Mouse (Mus musculus): Measurements from ENCODE around the gene Olfr1238. TPM values are rescaled to one million over a fixed set of nuclear protein-coding genes. Genes with fewer than 3 reads are reported as not detected.

The Olfr1238 gene
- polyA plus RNA-seq (2012; ENCODE audit: insufficient read depth, insufficient read length, low replicate concordance, missing spikeins), result not detected in 2 replicates

DNA sequence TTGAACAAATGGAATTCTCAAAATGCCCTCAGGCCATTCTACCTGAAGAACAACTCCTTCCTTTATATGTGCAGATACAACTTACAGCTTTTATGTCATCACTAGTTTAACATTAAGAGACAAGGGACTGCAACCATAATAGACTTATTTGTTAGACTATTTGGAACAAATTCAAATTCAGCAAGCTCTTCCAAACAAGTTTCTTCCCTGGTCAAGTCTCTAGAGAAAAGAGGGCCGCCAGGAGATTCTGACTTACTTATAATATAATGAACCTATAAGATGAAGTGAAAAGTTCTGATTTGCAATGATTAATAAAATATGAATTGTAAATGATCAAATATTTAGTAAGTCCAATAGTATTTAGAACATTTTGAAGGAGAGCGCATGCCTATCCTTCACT is at the start of gene Olfr1238:
TSS of gene Olfr1238 (minus strand) at position 101 of the 400 bp plus-strand sequence.
- no peaks in the 10 kb centered on the region for H3K4me1 ChIP-seq (ENCODE audit: control insufficient read depth, insufficient read depth, low read length)
- no peak within 1 kb of the TSS for H3K27ac ChIP-seq (ENCODE audit: insufficient read depth, low read depth, low read length)
- H3K4me3 ChIP-seq (ENCODE audit: insufficient read depth, low read depth, low read length), result no peak within 1 kb of the TSS
- TF ChIP-seq POLR2A (IDR thresholded peaks at IDR 0.05; ENCODE audit: insufficient read depth, low read depth, low read length) (no peak), CTCF (IDR thresholded peaks at IDR 0.05; ENCODE audit: insufficient read depth, low read depth, low read length) (no peak)
- WGBS, result 92% methylated on average over 2 of the region's 2 CpGs

- no peak within 1 kb of the TSS for H3K4me3 ChIP-seq (ENCODE audit: insufficient read depth, low read depth, low read length)
- 88% methylated on average over 3 of the region's 3 CpGs for WGBS
- no peak within 1 kb of the TSS for H3K27ac ChIP-seq (ENCODE audit: insufficient read depth, low read depth, low read length)
- TF ChIP-seq POLR2A (IDR thresholded peaks at IDR 0.05; ENCODE audit: insufficient read depth, low read depth, low read length), result no peak
- TF ChIP-seq CTCF (IDR thresholded peaks at IDR 0.05; ENCODE audit: insufficient read depth, low read depth, low read length), result no peak
- H3K4me1 ChIP-seq (ENCODE audit: control insufficient read depth, insufficient read depth, low read length), result no peaks in the 10 kb centered on the region
These were observed 33.4 kb upstream of the Olfr1238 start, which contains the start of gene Olfr1240 for GRCm38 (mm10) chr2:89442900-89443299. Gene Olfr1240 (minus strand): TSS chr2:89443000.

DNA sequence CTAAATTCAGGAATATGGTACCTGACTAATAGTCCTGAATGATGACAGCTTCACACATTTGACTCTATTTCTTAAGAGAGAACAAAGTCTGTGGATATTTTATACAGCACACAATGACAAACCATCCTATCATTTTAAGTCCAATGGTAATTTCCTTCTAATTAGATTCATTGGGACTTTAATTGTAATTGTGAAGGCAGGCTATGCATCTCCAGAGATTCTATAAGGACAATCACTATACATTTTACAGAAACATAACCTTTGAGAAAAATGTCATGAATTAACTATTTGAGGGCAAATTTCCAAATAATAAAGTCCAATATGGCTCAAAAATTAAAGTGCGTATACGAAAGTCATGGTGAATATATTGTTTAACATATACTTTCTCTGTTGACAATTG is 10.8 kb upstream of the Olfr1238 start, which contains the start of gene Olfr1239:
TSS of gene Olfr1239 (minus strand) at position 101 of the 400 bp plus-strand sequence.
- H3K27ac ChIP-seq (ENCODE audit: insufficient read depth, low read depth, low read length), result no peak within 1 kb of the TSS
- no peaks in the 10 kb centered on the region for H3K4me1 ChIP-seq (ENCODE audit: control insufficient read depth, insufficient read depth, low read length)
- TF ChIP-seq CTCF (IDR thresholded peaks at IDR 0.05; ENCODE audit: insufficient read depth, low read depth, low read length) (no peak), POLR2A (IDR thresholded peaks at IDR 0.05; ENCODE audit: insufficient read depth, low read depth, low read length) (no peak)
- H3K4me3 ChIP-seq (ENCODE audit: insufficient read depth, low read depth, low read length), result no peak within 1 kb of the TSS
- 97% methylated on average over 2 of the region's 2 CpGs for WGBS

- TF ChIP-seq POLR2A (IDR thresholded peaks at IDR 0.05; ENCODE audit: insufficient read depth, low read depth, low read length) (no peak), CTCF (IDR thresholded peaks at IDR 0.05; ENCODE audit: insufficient read depth, low read depth, low read length) (no peak)
- WGBS, result 61% methylated on average over 1 of the region's 1 CpGs
- H3K27ac ChIP-seq (ENCODE audit: insufficient read depth, low read depth, low read length), result no peak overlapping the region
- H3K4me1 ChIP-seq (ENCODE audit: control insufficient read depth, insufficient read depth, low read length), result no peaks in the 10 kb centered on the region
- H3K4me3 ChIP-seq (ENCODE audit: insufficient read depth, low read depth, low read length), result no peak overlapping the region
These were observed 5.1 kb upstream of the Olfr1238 start for GRCm38 (mm10) chr2:89414557-89414956.

- 90% methylated on average over 1 of the region's 1 CpGs for WGBS
- no peak overlapping the region for H3K4me3 ChIP-seq (ENCODE audit: insufficient read depth, low read depth, low read length)
- TF ChIP-seq POLR2A (IDR thresholded peaks at IDR 0.05; ENCODE audit: insufficient read depth, low read depth, low read length) (no peak), CTCF (IDR thresholded peaks at IDR 0.05; ENCODE audit: insufficient read depth, low read depth, low read length) (no peak)
- H3K27ac ChIP-seq (ENCODE audit: insufficient read depth, low read depth, low read length), result no peak overlapping the region
- H3K4me1 ChIP-seq (ENCODE audit: control insufficient read depth, insufficient read depth, low read length), result no peaks in the 10 kb centered on the region
These were observed 8.6 kb downstream of the Olfr1238 start for GRCm38 (mm10) chr2:89400882-89401281.

DNA sequence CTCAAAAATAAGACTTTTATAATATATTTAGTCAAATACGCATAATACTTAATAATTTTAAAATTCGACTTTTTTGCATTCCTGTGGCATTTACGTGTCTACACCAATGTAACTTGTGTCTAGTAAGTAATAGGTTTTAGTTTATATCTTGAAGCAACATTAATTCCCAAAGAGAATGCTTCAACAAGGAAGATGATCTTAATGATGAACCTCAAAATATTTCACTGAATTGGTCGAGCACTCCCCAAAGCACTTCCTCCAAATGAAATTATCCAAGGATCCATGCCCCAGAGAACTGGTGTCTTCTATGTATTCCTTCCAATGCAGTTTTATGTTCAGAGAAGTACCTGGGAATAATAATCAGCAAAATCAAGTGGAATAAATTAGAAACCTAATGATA is 44.7 kb downstream of the Olfr1238 start, which contains the start of gene Olfr1234:
TSS of gene Olfr1234 (minus strand) at position 101 of the 400 bp plus-strand sequence.
- TF ChIP-seq POLR2A (IDR thresholded peaks at IDR 0.05; ENCODE audit: insufficient read depth, low read depth, low read length) (no peak), CTCF (IDR thresholded peaks at IDR 0.05; ENCODE audit: insufficient read depth, low read depth, low read length) (no peak)
- WGBS, result 88% methylated on average over 4 of the region's 4 CpGs
- Histone ChIP-seq H3K4me1 (ENCODE audit: control insufficient read depth, insufficient read depth, low read length) (no peaks in the 10 kb centered on the region), H3K27ac (ENCODE audit: insufficient read depth, low read depth, low read length) (no peak within 1 kb of the TSS), H3K4me3 (ENCODE audit: insufficient read depth, low read depth, low read length) (no peak within 1 kb of the TSS)

Other genes starting within 250 kb of the Olfr1238 start
- not detected in 2 replicates for gene Olfr1224-ps1, start 245.6 kb downstream of the Olfr1238 start, polyA plus RNA-seq (2012; ENCODE audit: insufficient read depth, insufficient read length, low replicate concordance, missing spikeins)
- gene Olfr1225, start 235.0 kb downstream of the Olfr1238 start, polyA plus RNA-seq (2012; ENCODE audit: insufficient read depth, insufficient read length, low replicate concordance, missing spikeins), result not detected in 2 replicates
- gene Olfr1226, start 209.6 kb downstream of the Olfr1238 start, polyA plus RNA-seq (2012; ENCODE audit: insufficient read depth, insufficient read length, low replicate concordance, missing spikeins), result not detected in 2 replicates
- gene Olfr1228, start 155.6 kb downstream of the Olfr1238 start, polyA plus RNA-seq (2012; ENCODE audit: insufficient read depth, insufficient read length, low replicate concordance, missing spikeins), result not detected in 2 replicates
- not detected in 2 replicates for gene Olfr1229, start 121.7 kb downstream of the Olfr1238 start, polyA plus RNA-seq (2012; ENCODE audit: insufficient read depth, insufficient read length, low replicate concordance, missing spikeins)
- gene Olfr1230, start 112.4 kb downstream of the Olfr1238 start, polyA plus RNA-seq (2012; ENCODE audit: insufficient read depth, insufficient read length, low replicate concordance, missing spikeins), result not detected in 2 replicates
- gene Olfr1231, start 102.6 kb downstream of the Olfr1238 start, polyA plus RNA-seq (2012; ENCODE audit: insufficient read depth, insufficient read length, low replicate concordance, missing spikeins), result not detected in 2 replicates
- gene Olfr1232, start 80.0 kb downstream of the Olfr1238 start, polyA plus RNA-seq (2012; ENCODE audit: insufficient read depth, insufficient read length, low replicate concordance, missing spikeins), result not detected in 2 replicates
- not detected in 2 replicates for gene Olfr1233, start 67.3 kb downstream of the Olfr1238 start, polyA plus RNA-seq (2012; ENCODE audit: insufficient read depth, insufficient read length, low replicate concordance, missing spikeins)
- not detected in 2 replicates for gene Olfr1234, start 44.8 kb downstream of the Olfr1238 start, polyA plus RNA-seq (2012; ENCODE audit: insufficient read depth, insufficient read length, low replicate concordance, missing spikeins)
- gene Olfr1239, start 10.7 kb upstream of the Olfr1238 start, polyA plus RNA-seq (2012; ENCODE audit: insufficient read depth, insufficient read length, low replicate concordance, missing spikeins), result not detected in 2 replicates
- gene Olfr1240, start 33.3 kb upstream of the Olfr1238 start, polyA plus RNA-seq (2012; ENCODE audit: insufficient read depth, insufficient read length, low replicate concordance, missing spikeins), result not detected in 2 replicates
- not detected in 2 replicates for gene Olfr1241, start 77.5 kb upstream of the Olfr1238 start, polyA plus RNA-seq (2012; ENCODE audit: insufficient read depth, insufficient read length, low replicate concordance, missing spikeins)
- not detected in 2 replicates for gene Olfr1242, start 88.7 kb upstream of the Olfr1238 start, polyA plus RNA-seq (2012; ENCODE audit: insufficient read depth, insufficient read length, low replicate concordance, missing spikeins)
- not detected in 2 replicates for gene Olfr1243, start 121.8 kb upstream of the Olfr1238 start, polyA plus RNA-seq (2012; ENCODE audit: insufficient read depth, insufficient read length, low replicate concordance, missing spikeins)
- gene Olfr1245, start 168.8 kb upstream of the Olfr1238 start, polyA plus RNA-seq (2012; ENCODE audit: insufficient read depth, insufficient read length, low replicate concordance, missing spikeins), result not detected in 2 replicates
- not detected in 2 replicates for gene Olfr1246, start 183.5 kb upstream of the Olfr1238 start, polyA plus RNA-seq (2012; ENCODE audit: insufficient read depth, insufficient read length, low replicate concordance, missing spikeins)
- not detected in 2 replicates for gene Olfr1247, start 204.5 kb upstream of the Olfr1238 start, polyA plus RNA-seq (2012; ENCODE audit: insufficient read depth, insufficient read length, low replicate concordance, missing spikeins)
- gene Olfr1248, start 208.6 kb upstream of the Olfr1238 start, polyA plus RNA-seq (2012; ENCODE audit: insufficient read depth, insufficient read length, low replicate concordance, missing spikeins), result not detected in 2 replicates
- not detected in 2 replicates for gene Olfr1249, start 225.3 kb upstream of the Olfr1238 start, polyA plus RNA-seq (2012; ENCODE audit: insufficient read depth, insufficient read length, low replicate concordance, missing spikeins)